Mouse (Mus musculus) brain, embryonic 14.5 days (tissue): ENCODE results near the gene Prdm16. TPM values are rescaled to one million over a fixed set of nuclear protein-coding genes. Genes with fewer than 3 reads are reported as not detected.

Experiments used
- DNase-seq: peaks from one replicate; pipeline ENCODE4 v3.0.0-alpha.2; 2011; ENCODE audit warnings: low read depth
- CTCF ChIP-seq: fragments of 200-500 bp; IDR thresholded peaks from 2 replicates; pipeline ENCODE4 v1.5.1; 2012; ENCODE audit warnings: inconsistent platforms, mild to moderate bottlenecking, moderate library complexity, borderline replicate concordance; ENCODE audit not compliant: insufficient read depth, insufficient read length; ENCODE audit errors: extremely low read depth
- POLR2A ChIP-seq: fragments of 200-500 bp; IDR thresholded peaks from 2 replicates; pipeline ENCODE4 v1.6.1; 2012; ENCODE audit warnings: mild to moderate bottlenecking, inconsistent platforms, borderline replicate concordance; ENCODE audit not compliant: poor library complexity, insufficient read depth, insufficient read length, severe bottlenecking; ENCODE audit errors: extremely low read depth
- polyA plus RNA-seq: library from polyadenylated mRNA; depleted of rRNA; stranded (reverse); fragments of >200 nt; gene quantifications from 2 replicates; pipeline ENCODE4 v1.2.3, GENCODE M21; 2012; rRNA removed

Prdm16 gene
- polyA plus RNA-seq = 8.9 and 10.8 TPM in 2 replicates

GRCm38 (mm10) chr4:154636721-154637311, at the start of gene Prdm16:
Gene Prdm16, minus strand, starts transcription at chr4:154636873.
- DNase-seq = peak; percentile 91
- TF ChIP-seq CTCF (no peak), POLR2A (no peak)

DNA sequence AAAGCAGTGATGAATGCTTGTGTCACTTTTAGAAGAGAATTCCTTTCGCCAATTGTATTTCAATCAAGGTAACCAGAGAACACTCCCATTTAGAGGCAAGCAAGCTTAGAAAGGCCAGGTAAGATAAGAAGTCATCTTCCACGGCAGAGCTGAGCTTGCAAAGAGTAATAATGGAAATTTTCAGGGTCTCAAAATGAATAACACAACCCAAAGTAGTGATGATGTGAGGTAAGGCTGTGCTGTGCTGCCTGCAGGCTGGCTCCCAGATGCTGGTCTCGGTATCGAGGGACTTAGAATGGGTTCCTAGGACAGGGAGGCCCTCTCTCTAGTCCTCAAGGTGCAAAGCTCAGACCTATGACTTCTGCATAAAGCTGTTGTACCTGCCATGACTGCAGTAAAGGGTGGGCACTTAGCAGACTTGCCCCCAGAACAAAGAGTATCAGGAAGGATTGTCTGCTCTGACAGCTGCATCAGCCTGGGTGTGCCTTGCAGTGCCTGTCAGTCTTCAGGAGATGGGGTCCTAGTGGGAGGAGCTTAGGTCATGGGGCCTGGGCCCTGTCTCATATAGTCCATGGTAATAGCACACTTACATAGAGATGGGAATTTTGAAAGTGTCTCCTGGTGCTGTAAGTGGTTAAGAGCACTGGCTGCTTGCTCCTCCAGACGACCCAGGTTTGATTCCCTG, 46.5 kb upstream of the Prdm16 start:
- TF ChIP-seq CTCF (no peak), POLR2A (no peak)
- DNase-seq = no peak

DNA sequence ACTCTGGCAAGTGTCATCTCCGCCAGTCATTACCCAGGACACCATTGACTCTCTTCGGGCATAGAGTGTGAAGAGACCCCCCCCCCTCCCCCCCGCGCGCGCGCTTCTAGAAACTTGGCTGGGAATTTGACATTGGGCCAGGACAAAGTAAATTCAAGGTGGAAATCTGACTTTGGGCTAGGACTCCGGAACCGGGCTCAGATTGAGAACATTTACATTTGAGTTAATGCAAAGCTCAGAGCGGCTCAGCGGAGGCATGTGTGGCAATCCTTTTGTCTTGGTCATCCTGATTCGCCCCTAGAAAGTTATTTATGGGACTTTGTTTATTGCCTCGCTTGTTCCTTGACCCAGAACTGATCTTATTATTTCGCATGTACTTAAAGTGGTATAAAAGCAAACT, 45.6 kb upstream of the Prdm16 start:
- no peak for DNase-seq
- TF ChIP-seq POLR2A (no peak), CTCF (no peak)

DNA sequence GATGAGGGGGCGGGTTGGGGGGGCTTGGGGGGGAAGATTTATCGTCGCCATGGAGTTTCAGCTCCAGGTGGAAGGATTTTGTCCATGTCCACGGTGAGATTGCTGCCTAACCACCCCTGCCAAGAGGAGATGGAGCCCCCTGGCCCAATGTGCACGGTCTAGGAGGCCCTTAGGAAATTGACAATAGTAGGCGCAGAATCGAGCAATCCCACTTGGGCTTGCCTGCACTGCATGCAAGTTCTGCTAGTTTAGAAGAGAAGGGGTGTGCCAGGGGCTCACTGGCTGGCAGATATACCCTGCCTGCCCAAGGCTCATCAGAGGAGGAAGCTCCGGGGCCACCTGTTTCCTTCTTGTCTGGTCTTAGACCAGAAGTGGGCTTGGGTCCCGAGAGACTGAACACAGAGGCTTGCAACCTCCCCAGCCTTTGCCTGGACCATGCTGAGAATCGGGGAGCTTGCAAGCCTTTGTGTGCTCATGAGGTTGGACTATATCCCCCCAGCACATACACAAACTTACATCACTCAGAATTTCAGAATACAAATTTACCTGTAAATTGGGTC, 38.8 kb upstream of the Prdm16 start:
- no peak for DNase-seq
- TF ChIP-seq POLR2A = no peak
- TF ChIP-seq CTCF = no peak

GRCm38 (mm10) chr4:154674966-154675365, 38.3 kb upstream of the Prdm16 start:
- peak; percentile 54 for DNase-seq
- TF ChIP-seq POLR2A = no peak
- TF ChIP-seq CTCF = no peak

GRCm38 (mm10) chr4:154674541-154674940, 37.9 kb upstream of the Prdm16 start:
- TF ChIP-seq POLR2A (no peak), CTCF (peak; percentile 92)
- peak; percentile 79 for DNase-seq

- no peak for DNase-seq
- no peak for TF ChIP-seq CTCF
Observed at GRCm38 (mm10) chr4:154673986-154674385, 37.3 kb upstream of the Prdm16 start.

DNA sequence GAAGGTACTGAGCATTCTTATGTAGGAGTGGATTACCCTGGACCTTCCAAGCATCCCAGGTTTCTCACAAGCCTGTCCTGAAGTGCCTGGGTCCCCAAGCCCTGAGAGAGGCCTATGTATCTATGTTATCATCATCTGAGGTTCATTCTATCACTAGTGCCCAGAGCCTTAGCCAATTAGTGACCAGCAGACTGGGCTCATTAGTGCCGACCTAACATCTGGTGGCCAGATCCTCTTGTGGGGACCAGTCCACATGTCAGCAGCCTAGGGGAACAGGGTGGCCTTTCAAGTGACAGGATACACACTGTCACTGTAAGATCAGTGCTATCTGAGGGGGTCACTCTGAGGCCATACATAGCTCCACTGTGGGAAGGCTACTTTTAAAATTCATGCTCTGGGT, 35.4 kb upstream of the Prdm16 start:
- TF ChIP-seq POLR2A = no peak
- TF ChIP-seq CTCF = no peak
- no peak for DNase-seq

- TF ChIP-seq POLR2A (no peak), CTCF (no peak)
- DNase-seq = peak; percentile 27
Observed at GRCm38 (mm10) chr4:154671232-154671912, 34.7 kb upstream of the Prdm16 start.

DNA sequence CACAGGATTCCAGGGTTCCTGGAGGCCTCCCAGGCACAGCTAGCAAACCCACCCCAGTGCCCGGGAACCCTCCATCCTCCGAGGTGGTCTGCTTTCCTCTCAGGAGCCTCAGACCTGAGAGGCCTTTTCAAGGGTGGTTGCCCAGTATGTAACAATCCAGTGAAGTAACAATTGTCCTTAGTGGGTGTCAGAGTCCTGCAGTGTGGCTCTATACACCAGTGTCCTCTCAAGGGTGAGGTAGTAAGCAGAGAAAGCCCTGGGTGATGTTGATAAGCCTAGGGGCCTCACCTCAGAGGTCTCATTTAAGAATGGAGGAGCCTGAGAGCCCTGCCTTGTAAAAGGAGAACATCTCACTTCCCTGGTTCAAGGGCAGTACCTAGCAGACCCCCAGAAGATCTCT, 31.1 kb upstream of the Prdm16 start, which contains the start of gene Actrt2:
Gene Actrt2, minus strand, starts transcription at position 101 of the 400 bp plus-strand sequence.
- TF ChIP-seq CTCF (no peak), POLR2A (no peak)
- DNase-seq = no peak

DNA sequence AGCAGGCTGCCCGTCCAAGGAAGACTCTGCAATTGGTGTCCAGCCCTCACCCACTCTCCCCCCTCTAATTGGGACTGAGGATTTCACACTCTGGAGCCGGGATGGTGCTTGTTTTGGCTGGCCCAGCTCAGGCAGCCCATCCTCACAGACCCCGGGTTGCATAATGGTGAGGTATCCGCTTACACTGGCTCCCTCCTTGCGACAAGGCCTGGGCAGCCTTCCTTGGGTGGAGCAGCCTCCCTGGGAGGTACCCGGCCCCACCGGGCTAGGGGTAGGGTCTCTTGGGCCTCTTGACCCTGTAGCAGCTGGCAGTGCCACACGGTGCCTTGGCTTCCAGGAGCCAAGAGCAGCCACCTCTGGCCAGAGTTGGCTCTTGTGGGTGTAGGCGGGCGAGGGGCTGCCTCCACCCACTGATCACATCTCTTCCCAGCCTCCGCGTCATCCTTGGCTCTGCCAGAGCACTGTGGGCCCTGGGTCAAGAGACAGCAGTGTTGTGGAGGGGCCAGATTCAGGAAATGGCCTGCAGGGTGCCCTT, 26.1 kb upstream of the Prdm16 start:
- DNase-seq = no peak
- TF ChIP-seq POLR2A = no peak
- TF ChIP-seq CTCF = no peak
